In genomic region chr5:113724446-113724845, GRCm38 (mm10) we compare ENCODE assay signal across 10 mouse cellular contexts. TPM values are rescaled to one million over a fixed set of nuclear protein-coding genes. Genes with fewer than 3 reads are reported as not detected.
DNase-seq lines count a peak whose midpoint lies in the region; ATAC-seq and TF ChIP-seq lines count a peak whose summit lies in the region.
"Had no signal": no experiment of that assay in that cellular context is flagged by ENCODE, and none has a peak within 500 bp of the region (broad histone marks: within the 10 kb centered on the region; RNA-seq: fewer than 3 reads in every experiment).

Gene 1700069L16Rik (minus strand): TSS chr5:113724772.

- H3K9me3 ChIP-seq in limb, embryonic 10.5 days (replicated peaks), result no peaks in the 10 kb centered on the region

- H3K27me3 ChIP-seq in kidney, adult 2 months (replicated peaks; ENCODE audit: control insufficient read depth, insufficient read depth, low read length), result no peaks in the 10 kb centered on the region
- H3K27me3 ChIP-seq in limb, embryonic 10.5 days (ENCODE audit: low read depth, poor library complexity, severe bottlenecking), result 0 out of 2 replicates have a peak, but pooled peaks cover 10% of the 10 kb centered on the region

- TF ChIP-seq POLR2A in kidney, adult 2 months (IDR thresholded peaks at IDR 0.05; ENCODE audit: low read depth, low read length), result no peak

- no peak within 1 kb of the TSS for H3K27ac ChIP-seq in kidney, adult 2 months (ENCODE audit: insufficient read depth, low read depth, low read length)
- no peak within 1 kb of the TSS for H3K27ac ChIP-seq in limb, embryonic 10.5 days

- no peaks in the 10 kb centered on the region for H3K36me3 ChIP-seq in kidney, adult 2 months (ENCODE audit: control insufficient read depth, insufficient read depth, low read length)
- no peaks in the 10 kb centered on the region for H3K36me3 ChIP-seq in limb, embryonic 10.5 days
- H3K36me3 ChIP-seq: G1E had no signal

- H3K4me1 ChIP-seq in kidney, adult 2 months (ENCODE audit: control insufficient read depth, insufficient read depth, low read length), result no peaks in the 10 kb centered on the region
- peaks cover 21% of the 10 kb centered on the region for H3K4me1 ChIP-seq in limb, embryonic 10.5 days

- WGBS in kidney, adult 2 months, result 3% methylated on average over 15 of the region's 15 CpGs
- 4% methylated on average over 15 of the region's 15 CpGs for WGBS in limb, embryonic 10.5 days

- DNase-seq in adrenal gland, adult (ENCODE audit: inconsistent age in 2 of 2, low spot score in 1 of 2), result peak; percentile 69 to 91
- DNase-seq in adrenal gland, adult 8-10 months, result no peak
- DNase-seq in embryo, embryonic 11 days, result peak; percentile 91
- DNase-seq in kidney, adult 2 months, result peak; percentile 80
- DNase-seq in limb, embryonic 10.5 days (ENCODE audit: low spot score), result peak; percentile 96
- peak; percentile 63 to 90 for DNase-seq in spleen, postnatal 4 days (ENCODE audit: low spot score in 2 of 2)

- peak; percentile 50 for ATAC-seq in granulocyte monocyte progenitor cell, adult 5-6 weeks (replicated peaks; ENCODE audit: poor library complexity, severe bottlenecking)
- ATAC-seq in monocyte, adult 5-6 weeks (replicated peaks; ENCODE audit: insufficient number of reproducible peaks, low FRiP score, low TSS enrichment, poor library complexity, severe bottlenecking), result peak; percentile 81

- no peak within 1 kb of the TSS for H3K4me3 ChIP-seq in kidney, adult 2 months (ENCODE audit: insufficient read depth, low read depth, low read length)
- H3K4me3 ChIP-seq in limb, embryonic 10.5 days, result no peak within 1 kb of the TSS

- TF ChIP-seq CTCF in kidney, adult 2 months (conservative IDR thresholded peaks at IDR 0.05; ENCODE audit: insufficient read depth, insufficient read length, low read depth, low read length), result peak; percentile 85

RNA-seq across cellular contexts. Expression of gene 1700069L16Rik, which starts in this region (rescaled TPM):
- total RNA-seq in adrenal gland, adult 8-10 months (2022), result not detected
- not detected in 2 replicates for total RNA-seq in granulocyte monocyte progenitor cell, adult 5-6 weeks (2014; fragmentation: Nextera tagmentation)
- not detected in 2 replicates for total RNA-seq in granulocyte monocyte progenitor cell, adult 5-6 weeks (2017)
- not detected in 2 replicates for polyA plus RNA-seq in kidney, adult 2 months (2012; rRNA removed)
- polyA plus RNA-seq in limb, embryonic 10.5 days (2016; fragmentation: Nextera tagmentation; extraction: Ambion mirVana), result not detected in 2 replicates
- total RNA-seq in monocyte, adult 5-6 weeks (2017), result not detected in 3 replicates
- total RNA-seq: G1E had no signal
- polyA plus RNA-seq: G1E; stomach, embryonic 14.5 days had no signal

Comparison
In these comparisons a context has a peak if more than half of its experiments do, and no peak if none do; other contexts are left out.
1. Peak in ATAC-seq in granulocyte monocyte progenitor cell, adult 5-6 weeks; RNA of the gene not detected or under 1 TPM.
2. Peak in DNase-seq in kidney, adult 2 months; RNA of the gene not detected or under 1 TPM.
3. Peak in DNase-seq in limb, embryonic 10.5 days; RNA of the gene not detected or under 1 TPM.
4. Peak in ATAC-seq in monocyte, adult 5-6 weeks; RNA of the gene not detected or under 1 TPM.